Mouse (Mus musculus): ENCODE measurements at regions not wholly inside any gene's neighbourhood (a gene's known extent, or its start where the extent isn't known, plus 50 kb on each side); places are given as distances from the start of the nearest gene placed in this dataset.

DNA sequence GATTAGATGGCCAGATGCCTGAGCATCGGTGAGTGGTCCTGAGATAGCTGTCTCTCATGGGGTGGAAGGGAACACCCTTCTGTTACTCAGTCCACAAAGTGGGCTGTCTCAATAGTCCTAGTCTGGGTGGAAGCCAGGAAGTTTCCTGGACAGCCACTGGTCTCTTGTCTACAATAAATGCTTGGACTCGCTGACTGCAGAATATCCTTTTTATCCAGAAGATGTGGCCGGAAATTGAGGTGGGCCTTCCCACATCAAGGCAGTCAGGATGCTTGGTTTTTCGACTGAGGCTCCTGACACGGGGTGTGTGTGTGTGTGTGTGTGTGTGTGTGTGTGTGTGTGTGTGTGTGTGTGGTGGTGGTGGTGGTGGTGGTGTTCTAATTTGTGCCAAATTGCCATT lies 91.0 kb downstream of the Cpn2 start:
- TF ChIP-seq CTCF (IDR thresholded peaks at IDR 0.05; ENCODE audit: low read depth, low read length) (no peak), GATA1 (IDR thresholded peaks at IDR 0.05; ENCODE audit: borderline replicate concordance, low read length) (no peak), TAL1 (conservative IDR thresholded peaks at IDR 0.05; ENCODE audit: low read depth, low read length) (no peak)
